Mouse (Mus musculus) inflammation-experienced regulatory T-cells, adult 6 months (primary cell): ENCODE measurements at regions not wholly inside any gene's neighbourhood (a gene's known extent, or its start where the extent isn't known, plus 50 kb on each side); places are given as distances from the start of the nearest gene placed in this dataset.
A peak's percentile ranks its signal among the peaks of the same experiment; 100 is the strongest.

Experiments
- ATAC-seq: one replicate; pipeline ENCODE4 v1.8.0; 2017

- no peak for ATAC-seq
These were observed 233.0 kb downstream of the Phf14 start for GRCm38 (mm10) chr6:12140596-12140995.

- ATAC-seq, result no peak
These were observed 237.6 kb downstream of the Phf14 start for GRCm38 (mm10) chr6:12145216-12145615.

- no peak for ATAC-seq
These were observed 243.2 kb downstream of the Phf14 start for GRCm38 (mm10) chr6:12150613-12151333.

DNA sequence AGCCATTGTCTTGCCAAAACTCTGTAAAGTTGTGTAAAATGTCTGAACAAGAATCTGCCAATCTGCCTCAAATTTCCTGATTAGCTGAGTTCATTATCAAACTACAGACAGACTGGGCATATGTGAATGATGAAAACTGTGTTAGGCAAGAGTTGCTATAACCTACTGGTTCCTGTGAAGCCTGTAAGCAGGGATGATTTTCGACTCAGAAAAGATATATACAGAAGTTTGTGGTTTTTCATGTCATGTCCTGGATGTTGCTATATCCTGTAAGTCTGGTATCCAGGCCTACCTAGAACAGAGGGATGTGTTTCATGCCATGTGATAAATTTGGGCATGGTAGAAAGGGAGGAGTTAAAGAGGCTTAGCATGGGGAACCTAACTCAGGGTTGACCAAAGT, 256.4 kb downstream of the Phf14 start:
- no peak for ATAC-seq

GRCm38 (mm10) chr6:12168533-12168932, 260.9 kb downstream of the Phf14 start:
- no peak for ATAC-seq

DNA sequence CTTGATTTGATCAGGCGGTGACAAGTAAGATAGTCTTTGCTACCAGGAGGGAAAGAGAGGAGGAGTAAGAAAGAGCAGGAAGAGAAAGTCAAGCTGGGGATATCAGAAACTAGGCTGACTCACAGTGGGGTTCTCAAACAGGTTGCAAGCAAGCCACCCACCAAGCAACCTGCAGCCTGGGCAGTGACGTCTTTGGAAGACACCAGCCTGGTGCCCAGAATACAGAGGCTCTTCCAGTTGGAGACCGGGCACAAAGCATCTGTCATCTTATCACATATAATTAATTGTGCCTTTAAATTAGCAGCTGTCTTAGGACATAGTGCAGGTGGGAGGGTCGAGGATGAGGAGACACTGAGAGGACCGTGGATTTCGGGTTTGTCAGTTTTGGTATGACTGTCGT, 261.8 kb downstream of the Phf14 start:
- no peak for ATAC-seq

GRCm38 (mm10) chr6:12170722-12171121, 263.1 kb downstream of the Phf14 start:
- no peak for ATAC-seq

GRCm38 (mm10) chr6:12171189-12171588, 263.6 kb downstream of the Phf14 start:
- no peak for ATAC-seq

- ATAC-seq, result no peak
These were observed 270.4 kb downstream of the Phf14 start for GRCm38 (mm10) chr6:12177996-12178395.

- ATAC-seq, result no peak
These were observed 273.3 kb downstream of the Phf14 start for GRCm38 (mm10) chr6:12180951-12181350.

GRCm38 (mm10) chr6:12210190-12210589, 302.6 kb downstream of the Phf14 start:
- no peak for ATAC-seq

DNA sequence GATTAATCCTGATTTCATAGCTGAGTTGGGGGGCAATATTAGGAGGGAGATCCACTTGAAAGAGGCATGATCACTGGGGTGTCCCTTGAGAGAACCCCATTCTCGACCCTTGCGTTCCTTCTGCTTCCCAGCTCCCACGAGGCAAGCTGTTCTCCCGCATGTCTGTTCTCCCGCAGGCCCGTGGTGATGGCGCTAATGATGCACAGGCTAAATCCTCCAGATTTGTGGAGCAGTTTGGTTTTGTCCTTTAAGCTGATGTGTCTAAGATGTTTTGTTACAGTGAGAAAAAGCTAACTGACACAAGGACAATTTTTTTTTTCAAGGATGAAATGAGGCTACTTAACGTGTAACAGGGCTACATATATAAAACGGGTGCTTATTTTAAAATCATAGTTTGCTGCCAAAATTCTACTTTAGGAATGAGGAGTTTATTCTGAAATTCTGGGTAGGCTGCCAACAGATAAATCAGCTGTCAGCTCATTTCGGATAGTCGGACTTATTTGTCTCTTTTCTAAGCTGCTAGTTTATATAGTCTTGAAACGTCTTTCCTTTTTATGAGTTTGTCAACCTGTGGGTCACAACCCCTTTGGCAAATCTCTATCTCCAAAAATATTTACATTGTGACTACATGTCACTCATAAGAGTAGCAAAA, 307.0 kb downstream of the Phf14 start:
- no peak for ATAC-seq

GRCm38 (mm10) chr6:12215178-12215553, 307.6 kb downstream of the Phf14 start:
- no peak for ATAC-seq

DNA sequence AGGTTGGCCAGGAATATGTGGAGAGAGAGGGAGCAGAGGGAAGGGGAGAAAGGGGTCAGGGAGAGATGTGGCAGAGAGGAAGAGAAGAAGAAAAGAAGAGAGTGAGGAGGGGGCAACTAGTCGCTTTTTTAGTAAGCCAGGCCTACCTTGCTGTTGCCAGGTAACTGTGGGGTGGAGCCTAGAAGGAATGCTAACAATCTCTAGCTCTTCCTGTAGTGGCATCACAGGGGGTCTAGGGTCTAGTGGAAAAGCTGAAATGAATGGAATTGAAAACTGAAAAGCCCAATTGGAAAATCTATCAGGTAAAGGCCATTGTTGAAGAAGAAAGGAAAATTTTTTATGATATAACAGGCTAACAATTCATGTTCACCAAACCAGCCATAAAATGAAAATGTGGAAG, 336.5 kb downstream of the Phf14 start:
- ATAC-seq, result no peak

GRCm38 (mm10) chr6:12247975-12248374, 340.4 kb downstream of the Phf14 start:
- ATAC-seq, result no peak

DNA sequence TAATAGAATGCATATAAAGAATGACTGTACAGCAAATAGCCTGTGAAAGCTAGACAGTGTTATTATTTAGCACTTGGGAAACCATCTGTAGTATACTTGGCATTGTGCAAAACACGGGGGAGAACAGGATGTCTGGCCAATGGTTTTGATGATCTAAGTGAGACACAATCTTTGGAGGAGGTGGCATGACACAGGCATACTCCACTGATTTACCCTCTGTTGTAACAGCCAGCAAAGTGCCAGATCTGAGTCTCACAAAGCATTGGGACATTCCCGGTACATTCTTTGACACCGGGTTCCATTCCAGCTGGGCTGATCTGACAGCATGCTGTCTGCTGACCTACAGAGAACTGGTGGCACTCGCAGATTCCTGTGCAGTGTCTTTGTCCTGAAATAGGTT, 341.0 kb downstream of the Phf14 start:
- no peak for ATAC-seq

DNA sequence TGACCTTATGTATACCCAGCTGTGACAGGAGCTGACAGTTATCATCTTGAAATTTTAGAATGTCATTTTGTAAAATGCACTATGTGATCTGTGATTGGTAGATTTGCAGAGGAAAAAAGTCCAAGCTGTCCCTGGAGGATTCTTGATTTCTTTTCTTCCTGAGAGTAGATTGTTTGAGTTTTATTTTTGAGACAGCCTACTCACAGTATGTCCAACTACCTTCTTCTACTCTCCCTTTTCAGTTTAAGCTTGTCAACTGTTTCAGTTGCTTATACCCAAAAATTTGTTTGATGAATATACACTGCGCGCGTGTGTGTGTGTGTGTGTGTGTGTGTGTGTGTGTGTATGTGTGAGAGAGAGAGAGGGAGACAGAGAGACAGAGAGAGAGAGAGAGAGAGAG, 346.9 kb downstream of the Phf14 start:
- no peak for ATAC-seq

GRCm38 (mm10) chr6:12255434-12255833, 347.8 kb downstream of the Phf14 start:
- no peak for ATAC-seq

DNA sequence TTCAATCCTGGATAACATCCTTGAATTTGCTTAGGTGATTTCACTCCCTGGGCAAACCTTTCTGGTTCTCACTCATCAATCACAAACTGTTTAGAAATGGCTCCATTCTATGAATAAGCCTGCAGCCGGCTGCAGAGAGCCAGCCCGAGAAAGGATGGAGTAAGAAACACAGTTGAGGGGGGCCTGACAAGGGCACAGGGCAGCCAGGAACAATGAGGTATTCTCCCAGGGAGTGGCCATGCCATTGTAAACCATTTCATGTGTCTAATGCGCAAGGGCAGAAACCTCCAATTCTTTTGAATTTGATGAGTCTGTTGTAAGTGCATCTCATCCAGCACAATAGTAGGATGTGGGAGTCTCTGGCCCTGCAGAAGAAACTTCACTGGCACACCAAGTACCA, 350.7 kb downstream of the Phf14 start:
- ATAC-seq, result no peak

- ATAC-seq, result no peak
These were observed 351.4 kb downstream of the Phf14 start for GRCm38 (mm10) chr6:12258940-12259481.

- no peak for ATAC-seq
These were observed 352.0 kb downstream of the Phf14 start for GRCm38 (mm10) chr6:12259629-12260028.

GRCm38 (mm10) chr6:12260325-12261076, 352.9 kb downstream of the Phf14 start:
- peak; percentile 71 for ATAC-seq
